Mouse (Mus musculus): ENCODE measurements around the gene Hoxc5. TPM values are rescaled to one million over a fixed set of nuclear protein-coding genes. Genes with fewer than 3 reads are reported as not detected.

The Hoxc5 gene
- polyA plus RNA-seq, 1 experiment from 2014 or later = 6.3 TPM

MicroRNAs within 50 kb of the gene (microRNA counts, 519-probe panel; counts per million panel counts)
- microRNA mmu-miR-615-3p (not detected), microRNA mmu-miR-615-5p (not detected)

Small RNA genes lying within 50 kb of the gene (microRNA-seq; reads per million reads assigned to microRNA genes)
- gene Mir196a-2 = 1,745 reads per million, percentile 80 among the genes with 10 or more reads in this experiment
- gene Mir615 = 2,936 reads per million, percentile 86 among the genes with 10 or more reads in this experiment

Other genes starting within 250 kb of the Hoxc5 start
- gene Calcoco1, start 245.3 kb upstream of the Hoxc5 start, polyA plus RNA-seq (2016; fragmentation: Nextera tagmentation; extraction: Ambion mirVana) = 43.0 and 49.4 TPM in 2 replicates
- 3.6 and 5.0 TPM in 2 replicates for gene Hoxc13, start 46.3 kb upstream of the Hoxc5 start, polyA plus RNA-seq (2016; fragmentation: Nextera tagmentation; extraction: Ambion mirVana)
- gene Hoxc12, start 30.7 kb upstream of the Hoxc5 start, polyA plus RNA-seq (2016; fragmentation: Nextera tagmentation; extraction: Ambion mirVana) = 2.0 and 2.8 TPM in 2 replicates
- 3.5 and 5.2 TPM in 2 replicates for gene Hoxc11, start 13.0 kb upstream of the Hoxc5 start, polyA plus RNA-seq (2016; fragmentation: Nextera tagmentation; extraction: Ambion mirVana)
- 20.7 and 21.2 TPM in 2 replicates for gene Hoxc10, start 647 bp upstream of the Hoxc5 start, polyA plus RNA-seq (2016; fragmentation: Nextera tagmentation; extraction: Ambion mirVana)
- gene Hoxc9, start 9.0 kb downstream of the Hoxc5 start, polyA plus RNA-seq (2016; fragmentation: Nextera tagmentation; extraction: Ambion mirVana) = 3.6 TPM in 2 replicates
- 3.9 and 4.0 TPM in 2 replicates for gene Hoxc8, start 23.2 kb downstream of the Hoxc5 start, polyA plus RNA-seq (2016; fragmentation: Nextera tagmentation; extraction: Ambion mirVana)
- gene Hoxc6, start 30.8 kb downstream of the Hoxc5 start, polyA plus RNA-seq (2016; fragmentation: Nextera tagmentation; extraction: Ambion mirVana) = 3.9 and 4.4 TPM in 2 replicates
- gene Hoxc4, start 51.5 kb downstream of the Hoxc5 start, polyA plus RNA-seq (2016; fragmentation: Nextera tagmentation; extraction: Ambion mirVana) = 3.8 and 6.7 TPM in 2 replicates
- 14.6 and 15.2 TPM in 2 replicates for gene Smug1, start 199.6 kb downstream of the Hoxc5 start, polyA plus RNA-seq (2016; fragmentation: Nextera tagmentation; extraction: Ambion mirVana)